Mouse (Mus musculus) yolk sac, embryonic 10.5 days (tissue): ENCODE measurements around the gene Gcfc2.

Experiments used
- DNase-seq: peaks from one replicate; pipeline ENCODE4 v3.0.0-alpha.2; 2017; ENCODE audit warnings: low spot score

Gcfc2 gene

DNA sequence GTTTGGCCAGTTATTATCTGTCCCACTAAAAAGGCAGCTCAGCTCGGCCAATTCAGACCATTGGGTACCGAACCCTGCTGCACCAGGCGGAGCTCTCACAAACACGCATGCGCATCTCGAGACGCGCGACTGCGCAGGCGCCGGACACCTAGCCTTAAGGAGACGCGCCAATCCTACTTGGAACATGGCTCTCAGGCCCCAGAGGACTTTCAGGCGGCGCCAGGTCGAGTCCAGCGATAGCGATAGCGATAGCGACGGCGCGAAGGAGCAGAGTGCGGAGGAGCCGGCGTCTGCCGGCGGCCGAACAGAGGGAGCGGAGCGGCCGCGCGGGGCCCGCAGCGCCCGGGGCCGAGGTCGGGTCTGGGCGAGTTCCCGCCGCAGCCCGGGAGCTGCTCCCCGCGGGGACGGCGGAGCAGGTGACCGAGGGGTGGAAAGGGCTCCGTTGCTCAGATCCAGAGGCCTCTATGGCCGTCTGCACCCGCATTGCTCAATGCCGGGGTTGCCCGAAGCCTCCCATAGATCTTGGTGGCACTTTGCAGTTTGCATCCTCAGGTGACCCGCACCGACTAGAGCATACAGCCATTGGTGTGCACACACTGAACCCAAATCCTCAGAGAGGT is at the start of gene Gcfc2:
TSS of gene Gcfc2 (plus strand) at position 147 of the 620 bp plus-strand sequence.
- peak; percentile 92 for DNase-seq

DNA sequence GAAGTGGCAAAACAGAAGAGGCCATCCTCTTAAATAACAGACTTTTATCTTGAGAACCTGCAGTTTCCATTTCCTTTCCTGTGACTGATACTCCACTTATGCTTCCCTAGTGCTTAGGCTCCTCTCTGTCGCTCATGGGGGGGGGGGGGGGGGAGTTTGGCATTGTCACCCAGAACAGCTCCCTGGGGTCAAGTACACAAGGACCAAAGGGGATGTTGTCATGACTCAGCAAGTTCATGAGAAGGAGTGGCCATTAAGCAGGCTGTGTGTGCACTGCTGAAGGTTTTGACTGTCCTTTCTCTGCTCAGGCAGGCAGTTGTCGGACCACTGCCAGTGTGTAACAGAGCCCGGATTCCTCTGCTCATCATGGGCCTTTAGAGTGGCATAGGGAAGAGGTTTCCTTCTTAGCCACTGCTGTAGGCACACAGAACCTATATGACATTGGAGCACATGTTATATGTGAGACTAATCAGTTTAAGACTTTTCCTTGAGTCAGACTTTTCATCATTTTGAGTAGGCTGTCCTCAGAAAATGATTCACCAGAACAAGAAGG is 27.7 kb upstream of the Gcfc2 start:
- DNase-seq = no peak

DNA sequence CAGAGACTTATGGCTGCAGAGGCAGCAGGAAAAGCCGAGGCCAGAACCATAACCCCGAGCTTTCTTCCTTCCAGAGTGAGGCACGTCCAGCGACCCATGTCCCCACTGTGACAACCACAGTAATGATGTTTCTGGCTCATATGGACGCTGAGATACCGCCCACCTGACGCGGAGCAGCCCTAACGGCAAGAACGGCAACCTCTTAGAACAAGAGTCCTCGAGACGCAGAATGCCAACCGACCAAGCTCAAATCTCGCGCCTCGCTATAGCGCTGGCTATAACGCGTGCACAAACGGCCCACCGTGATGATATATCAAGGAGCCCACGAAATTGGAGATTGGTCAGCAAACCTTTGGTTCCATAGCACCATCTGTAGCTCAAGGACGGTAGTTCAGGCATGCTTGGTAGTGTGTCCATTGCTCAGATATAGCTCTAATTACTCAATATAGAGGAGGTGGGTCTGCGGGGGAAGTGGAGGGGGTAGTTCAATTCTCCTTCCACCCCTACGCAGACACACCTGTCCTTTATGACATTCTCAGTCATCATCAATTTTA is 13.1 kb upstream of the Gcfc2 start:
- no peak for DNase-seq

DNA sequence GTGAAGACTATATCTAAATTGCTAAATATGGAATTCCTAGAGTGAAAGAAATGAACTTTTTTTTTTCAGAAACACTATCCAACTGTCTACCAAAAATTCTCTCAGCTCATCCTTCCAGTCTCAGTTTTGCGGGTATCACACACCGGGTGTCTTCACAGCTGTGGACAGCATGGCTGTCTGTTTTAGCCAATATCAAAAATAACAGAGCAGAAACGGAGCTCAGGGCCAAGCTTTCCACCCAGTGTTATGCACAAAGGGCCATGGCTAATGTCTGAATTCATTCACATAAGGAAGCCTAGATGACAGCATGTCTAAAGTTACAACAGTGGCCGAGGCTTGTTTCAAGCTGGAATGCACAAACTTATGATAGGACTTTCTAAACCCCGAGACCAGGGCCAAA is 12.2 kb upstream of the Gcfc2 start:
- DNase-seq = no peak

DNA sequence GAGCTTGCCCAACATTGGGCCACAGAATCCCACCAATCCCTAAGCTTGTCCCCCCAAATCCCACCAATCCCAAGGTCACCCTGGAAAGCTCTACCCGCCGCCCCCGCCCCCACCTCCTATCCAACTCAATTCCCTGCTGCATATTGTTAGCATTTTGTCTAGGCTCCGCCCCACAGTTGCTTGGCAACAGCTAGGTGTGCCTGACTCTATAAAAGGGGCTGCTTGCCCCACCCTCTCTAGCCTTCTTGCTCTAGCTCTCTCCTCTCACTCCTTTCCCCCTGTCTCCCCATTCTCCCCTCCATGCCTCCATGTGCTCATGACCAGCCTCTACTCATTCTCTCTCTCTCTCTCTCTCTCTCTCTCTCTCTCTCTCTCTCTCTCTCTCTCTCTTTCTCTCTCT is 11.8 kb upstream of the Gcfc2 start:
- DNase-seq = no peak

DNA sequence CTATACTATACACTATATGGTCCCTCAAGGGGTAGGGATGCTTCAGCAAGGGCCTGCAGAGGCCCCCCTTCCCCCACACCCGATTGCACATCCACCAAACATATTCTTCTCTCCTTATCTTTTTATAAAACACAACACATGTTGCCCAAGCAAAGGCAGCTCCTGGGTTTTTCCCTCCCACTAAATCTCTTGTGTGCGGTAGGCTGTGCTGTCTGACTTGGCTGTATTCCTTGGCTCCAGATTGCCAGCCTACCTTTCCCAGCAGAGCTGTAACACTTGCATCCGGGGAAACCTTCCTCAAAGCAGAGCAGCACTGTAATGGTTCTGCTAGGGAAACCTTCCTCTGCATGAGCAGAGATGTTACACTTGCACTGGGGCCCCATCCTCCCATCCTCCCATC is 11.3 kb upstream of the Gcfc2 start:
- DNase-seq = no peak

DNA sequence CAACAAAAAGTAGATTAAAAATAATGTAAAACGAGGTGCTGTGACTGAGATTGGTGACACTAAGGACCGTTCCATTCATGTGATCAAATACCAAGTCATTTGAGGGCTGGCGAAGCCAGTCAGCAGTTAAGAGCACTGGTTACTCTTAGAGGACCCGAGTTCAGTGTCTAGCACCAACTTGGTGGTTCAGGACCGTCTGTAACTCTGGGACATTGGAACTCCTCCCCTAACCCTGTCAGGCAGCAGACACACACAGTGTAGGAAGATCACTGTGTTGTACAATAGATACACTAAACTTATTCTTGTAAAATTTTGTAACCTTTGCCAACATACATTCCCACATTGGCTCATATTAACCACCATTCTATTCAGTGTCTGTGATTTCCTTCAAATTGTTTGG is 835 bp downstream of the Gcfc2 start:
- no peak for DNase-seq

DNA sequence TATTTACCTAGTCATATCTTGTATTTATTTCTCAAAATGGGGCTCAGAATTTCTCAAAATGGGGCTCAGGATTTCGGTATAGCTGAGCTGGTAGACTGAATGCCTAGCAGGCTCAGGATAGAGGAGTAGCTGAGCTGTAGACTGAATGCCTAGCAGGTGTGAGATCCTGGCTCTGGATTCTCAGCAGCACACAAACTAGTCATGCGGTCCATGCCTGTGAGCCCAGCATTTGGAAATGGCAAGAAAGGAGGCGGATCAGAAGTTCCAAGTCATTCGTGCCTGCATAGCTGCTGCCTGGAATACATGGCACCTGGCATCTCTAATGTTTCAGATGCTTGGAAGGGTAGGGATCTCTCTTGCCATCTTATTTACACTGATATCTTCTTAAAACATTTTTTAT is 5.9 kb downstream of the Gcfc2 start:
- no peak for DNase-seq

DNA sequence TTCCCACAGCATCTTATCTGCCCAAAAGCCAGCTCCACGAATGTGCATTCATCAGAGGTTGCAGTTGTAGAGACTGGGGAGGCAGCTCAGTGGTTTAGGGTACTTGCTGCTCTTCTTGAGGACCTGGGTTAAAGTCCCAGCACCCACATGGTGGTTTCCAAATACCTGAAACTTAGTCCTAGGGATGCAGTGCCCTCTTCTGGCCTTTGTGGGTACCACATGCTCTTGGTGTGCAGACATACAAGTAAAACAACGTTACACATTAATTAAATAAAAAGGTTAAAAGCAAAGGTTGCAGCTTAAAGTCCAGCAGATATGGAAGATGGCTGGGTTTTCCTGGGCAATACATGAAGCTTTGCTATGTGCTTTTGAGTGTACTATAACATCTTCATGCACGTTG is 9.8 kb downstream of the Gcfc2 start:
- no peak for DNase-seq

DNA sequence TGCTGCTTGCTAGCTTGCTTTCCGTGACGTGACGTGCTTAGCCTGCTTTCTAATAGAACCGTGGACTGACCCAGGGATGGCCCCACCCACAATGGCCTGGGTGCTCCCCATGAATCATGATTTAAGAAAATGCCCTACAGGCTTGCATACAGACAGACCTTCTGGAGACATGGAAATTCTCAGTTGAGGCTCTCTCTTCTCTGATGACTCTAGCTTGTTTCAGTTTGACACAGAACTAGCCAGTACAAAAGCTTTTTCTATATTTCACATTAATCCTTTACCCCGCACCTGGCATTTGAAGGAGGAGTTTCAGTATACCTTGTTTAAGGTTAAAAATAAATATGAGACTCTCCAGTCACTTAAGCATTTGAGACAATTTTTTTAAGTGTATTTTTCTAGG is 18.2 kb downstream of the Gcfc2 start:
- DNase-seq = no peak

DNA sequence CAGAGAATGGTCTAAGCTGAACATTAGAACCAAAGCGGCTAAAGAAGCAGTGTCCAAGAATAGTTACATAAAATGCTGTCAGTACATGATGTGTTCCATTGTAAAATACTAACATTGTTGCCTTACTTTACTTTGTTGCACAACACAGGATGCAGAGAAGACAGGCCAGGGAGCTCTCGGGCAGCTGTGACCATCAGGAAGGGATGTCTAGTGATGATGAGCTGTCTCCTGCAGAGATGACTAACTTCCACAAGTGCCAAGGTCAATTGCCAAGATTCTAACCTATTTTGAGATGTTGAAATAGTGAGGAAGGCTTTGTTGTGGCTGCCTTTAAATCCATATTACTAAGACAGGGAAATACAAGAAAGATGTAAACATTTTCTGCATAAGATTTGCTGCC is 19.8 kb downstream of the Gcfc2 start:
- no peak for DNase-seq

DNA sequence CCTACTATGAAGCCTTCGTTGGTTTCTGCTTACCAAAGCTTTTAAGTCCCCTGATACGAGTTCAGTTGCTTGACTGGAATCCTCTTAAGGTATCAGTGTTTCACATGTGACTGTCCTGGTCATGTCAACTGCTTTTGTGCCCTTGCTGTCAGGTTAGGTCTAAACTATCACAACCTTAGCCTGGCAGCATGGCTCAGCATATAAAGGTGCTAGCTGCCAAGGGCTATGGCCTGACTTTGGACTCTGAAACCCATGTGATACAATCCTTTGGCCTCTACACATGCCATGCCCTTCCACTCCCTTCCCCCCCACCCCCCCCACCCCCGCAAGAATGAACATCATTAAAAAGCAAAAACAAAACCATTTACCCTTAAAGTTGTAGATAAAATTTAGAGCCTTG is 21.0 kb downstream of the Gcfc2 start:
- no peak for DNase-seq

DNA sequence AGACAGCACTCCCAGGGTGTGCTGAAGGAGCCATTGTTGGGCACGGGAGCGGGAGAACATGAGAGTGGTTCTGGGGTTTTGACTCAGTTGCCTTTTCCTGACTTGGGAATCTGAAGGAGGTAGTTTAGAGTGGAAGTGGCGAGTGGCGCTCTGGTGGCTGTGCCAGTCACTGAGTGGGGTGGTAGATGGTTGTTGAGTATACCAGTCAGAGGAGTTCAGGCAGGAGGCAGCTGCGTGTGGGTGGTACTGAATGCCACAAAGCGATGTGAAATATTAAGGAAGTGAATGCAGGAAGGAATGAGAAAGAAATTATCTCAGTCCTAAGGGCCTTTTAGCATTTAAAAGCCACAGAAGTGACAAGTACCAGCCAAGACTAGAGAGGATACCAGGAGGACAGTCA is 23.4 kb downstream of the Gcfc2 start:
- no peak for DNase-seq

DNA sequence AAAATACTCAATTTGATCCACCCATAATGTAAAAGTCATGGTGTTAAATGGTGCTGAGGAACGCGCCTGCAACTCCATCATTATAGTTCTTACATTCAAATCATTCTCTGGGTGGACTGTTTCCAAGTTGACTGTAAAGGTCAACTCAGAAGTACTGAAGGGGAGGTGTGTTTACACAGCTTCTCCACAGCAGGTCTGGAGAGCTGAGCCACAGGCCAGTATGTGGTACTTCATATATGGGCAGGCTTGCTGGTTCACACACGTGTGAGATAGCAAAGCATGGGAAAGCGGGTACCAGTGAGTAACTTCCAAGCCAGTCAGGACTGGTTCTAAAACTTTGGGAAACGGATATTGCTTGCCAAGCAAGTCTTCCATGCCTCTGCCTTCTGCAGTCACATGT is 31.7 kb downstream of the Gcfc2 start:
- DNase-seq = peak; percentile 9

DNA sequence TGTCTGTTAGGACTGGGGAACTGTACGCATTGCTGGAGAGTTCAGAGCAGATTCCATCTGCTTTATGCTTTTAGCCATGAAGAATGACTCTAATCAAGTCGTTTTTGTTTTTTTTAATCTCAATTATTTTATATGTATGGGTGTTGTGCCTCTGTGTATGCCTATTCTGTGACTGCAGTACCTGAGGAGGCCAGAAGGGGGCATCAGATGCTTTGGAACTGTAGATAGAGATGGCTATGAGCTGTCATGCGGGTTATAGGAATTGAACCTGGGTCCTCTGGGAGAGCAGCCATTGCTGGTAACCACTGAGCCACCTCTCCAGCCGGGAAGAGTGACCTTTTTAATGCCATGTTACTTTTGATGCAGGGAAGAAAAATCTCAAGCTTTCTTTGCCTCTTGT is 32.9 kb downstream of the Gcfc2 start:
- no peak for DNase-seq

DNA sequence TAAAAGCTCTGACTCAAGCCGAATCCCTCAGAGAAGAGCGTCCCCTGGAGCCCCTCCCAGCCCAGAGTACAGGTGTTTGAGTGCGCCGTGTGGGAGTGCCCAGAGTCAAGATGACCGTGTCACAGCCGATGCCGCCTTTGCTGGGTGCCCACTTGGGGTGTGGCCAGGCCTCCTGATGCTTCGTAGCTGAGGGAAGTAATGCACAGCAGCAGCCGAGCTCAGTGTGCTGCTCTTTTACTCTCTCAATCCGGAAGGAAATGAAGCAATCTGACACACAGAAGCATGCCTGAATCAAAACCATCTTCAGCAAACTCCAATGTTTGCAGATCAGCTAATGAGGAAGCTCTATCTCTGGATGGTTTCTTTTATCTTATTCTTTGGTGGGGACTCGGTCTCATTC is 34.5 kb downstream of the Gcfc2 start:
- DNase-seq = no peak

DNA sequence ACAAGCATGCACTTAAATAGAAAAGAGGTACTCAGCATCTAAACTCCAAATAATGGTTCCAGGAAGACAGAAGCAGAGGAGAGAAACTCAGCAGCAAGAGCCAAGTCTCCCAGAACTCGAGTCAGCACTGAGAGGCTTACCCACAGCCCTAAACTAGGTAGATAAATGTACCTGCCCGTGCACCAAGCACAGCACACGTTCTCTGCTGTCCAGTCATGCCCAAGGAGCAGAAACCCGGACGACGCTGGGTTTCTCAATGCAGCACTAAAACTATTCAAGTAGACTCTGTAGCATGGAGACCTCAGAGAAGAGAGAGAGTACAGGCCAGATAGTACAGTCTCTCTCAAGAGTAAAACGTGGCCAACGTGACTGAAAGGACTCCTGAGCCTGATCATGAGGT is 36.4 kb downstream of the Gcfc2 start:
- no peak for DNase-seq

DNA sequence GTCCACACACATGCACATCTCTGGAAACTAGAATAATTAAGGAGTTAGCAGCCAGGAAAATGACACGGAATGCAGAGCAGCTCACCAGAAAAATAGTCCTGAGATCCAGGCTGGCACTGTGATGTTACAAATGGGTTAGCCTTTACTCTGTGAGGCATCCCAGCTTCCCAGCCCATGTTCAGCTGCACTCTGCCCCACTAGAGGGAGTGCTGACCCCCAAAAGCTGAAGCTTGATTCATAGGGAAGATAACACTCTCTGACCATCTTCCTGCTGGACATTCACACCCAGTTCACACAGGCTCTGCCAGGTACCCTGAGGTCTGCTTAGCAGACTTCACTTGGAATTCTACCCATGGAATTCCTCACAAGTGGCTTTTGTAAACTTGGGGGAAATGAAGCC is 36.8 kb downstream of the Gcfc2 start:
- no peak for DNase-seq

DNA sequence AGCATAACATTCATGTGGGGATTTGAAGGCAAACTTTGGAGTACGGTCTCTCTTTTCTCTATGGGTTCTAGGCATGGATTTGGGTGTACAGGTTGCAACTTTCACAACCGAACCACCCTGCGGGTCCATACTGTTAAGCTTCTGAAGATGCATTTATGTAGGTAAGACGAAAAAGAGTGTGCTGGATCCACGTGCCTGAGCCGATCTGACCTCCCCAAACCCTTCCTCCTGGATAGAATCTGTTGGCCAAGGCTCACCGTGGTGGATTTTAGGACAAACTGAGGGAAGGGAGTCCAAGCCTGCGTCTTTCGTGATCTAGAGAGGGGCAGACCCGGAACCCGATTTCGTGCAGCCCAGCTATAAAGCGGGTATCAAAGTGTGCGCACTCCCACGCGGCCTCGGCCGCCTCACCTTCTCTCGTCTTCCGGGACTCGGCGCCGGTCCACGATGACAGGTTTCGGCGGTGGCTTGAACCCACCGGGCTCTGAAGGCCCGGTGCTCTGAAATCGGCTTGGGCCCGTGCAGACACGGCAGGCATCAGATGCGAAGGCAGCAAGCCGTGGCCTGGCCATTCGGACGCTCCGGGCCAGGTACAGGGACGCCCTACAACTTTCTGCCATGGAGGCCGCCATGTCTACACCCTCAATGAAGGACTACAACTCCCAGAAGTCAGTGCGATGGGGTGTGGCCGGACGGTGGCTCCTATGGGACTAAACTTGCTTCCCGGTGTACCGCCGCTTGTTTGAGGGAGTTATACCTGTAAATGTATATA is 42.0 kb downstream of the Gcfc2 start, which contains the start of gene Mrpl19:
TSS of gene Mrpl19 (minus strand) at position 663 of the 772 bp plus-strand sequence.
- DNase-seq = peak; percentile 93

DNA sequence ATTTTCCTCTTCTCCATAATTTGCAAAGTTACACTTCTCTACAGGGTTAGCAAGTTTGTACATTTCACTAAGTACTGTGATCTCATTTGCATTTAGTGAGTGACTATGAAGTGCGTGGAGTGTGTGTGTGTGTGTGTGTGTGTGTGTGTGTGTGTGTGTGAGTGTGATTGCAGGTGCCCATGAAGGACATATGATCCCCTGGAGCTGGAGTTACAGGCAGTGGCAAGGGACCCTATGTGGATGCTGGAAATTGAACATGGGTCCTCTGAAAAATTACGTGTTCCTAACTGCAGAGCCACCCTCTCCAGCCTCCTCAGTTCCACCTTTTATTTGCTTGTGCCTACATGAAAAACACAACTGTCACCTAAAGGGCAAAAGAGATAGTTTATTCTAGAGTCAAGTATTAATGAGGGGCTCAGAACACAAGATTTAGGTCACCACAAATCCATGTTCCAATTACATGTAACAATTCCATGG is 42.6 kb downstream of the Gcfc2 start:
- no peak for DNase-seq

DNA sequence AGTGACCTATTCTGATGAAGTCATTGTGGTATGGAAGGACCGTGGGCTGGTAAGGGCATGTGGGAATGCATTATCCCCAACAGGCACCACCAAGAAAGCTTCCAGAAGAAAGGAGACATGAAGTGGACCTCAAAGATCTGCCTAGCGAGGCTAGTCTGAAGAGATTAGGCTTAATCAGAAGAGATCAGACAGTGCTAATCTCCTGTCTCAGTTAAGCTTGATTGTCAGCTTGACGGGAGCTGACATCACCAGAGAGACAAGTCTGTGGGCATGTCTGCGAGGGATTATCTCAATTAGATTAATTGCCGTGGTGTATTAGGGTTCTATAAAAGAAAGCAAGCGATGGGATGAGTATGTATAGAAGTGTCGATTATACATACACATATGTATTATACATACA is 47.7 kb downstream of the Gcfc2 start:
- no peak for DNase-seq

DNA sequence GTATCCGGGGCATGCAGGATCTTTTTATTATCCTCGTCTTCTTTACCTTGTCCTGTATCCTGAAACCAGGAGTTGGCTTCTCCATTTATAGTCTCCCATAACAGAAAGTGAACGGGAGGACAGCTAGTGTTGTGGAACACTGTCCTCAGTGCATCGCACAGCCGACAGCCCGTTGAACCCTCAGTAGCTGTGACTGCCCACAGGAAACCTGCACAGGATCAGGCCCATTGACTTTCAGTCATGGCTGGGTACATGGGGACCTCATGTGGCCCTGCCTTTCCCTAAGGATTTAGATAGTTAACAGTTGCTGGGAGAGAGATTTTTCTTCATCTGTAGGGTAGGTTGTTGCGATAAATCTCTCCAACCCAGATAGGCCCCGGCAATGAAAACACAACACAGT is 49.1 kb downstream of the Gcfc2 start:
- DNase-seq = no peak

DNA sequence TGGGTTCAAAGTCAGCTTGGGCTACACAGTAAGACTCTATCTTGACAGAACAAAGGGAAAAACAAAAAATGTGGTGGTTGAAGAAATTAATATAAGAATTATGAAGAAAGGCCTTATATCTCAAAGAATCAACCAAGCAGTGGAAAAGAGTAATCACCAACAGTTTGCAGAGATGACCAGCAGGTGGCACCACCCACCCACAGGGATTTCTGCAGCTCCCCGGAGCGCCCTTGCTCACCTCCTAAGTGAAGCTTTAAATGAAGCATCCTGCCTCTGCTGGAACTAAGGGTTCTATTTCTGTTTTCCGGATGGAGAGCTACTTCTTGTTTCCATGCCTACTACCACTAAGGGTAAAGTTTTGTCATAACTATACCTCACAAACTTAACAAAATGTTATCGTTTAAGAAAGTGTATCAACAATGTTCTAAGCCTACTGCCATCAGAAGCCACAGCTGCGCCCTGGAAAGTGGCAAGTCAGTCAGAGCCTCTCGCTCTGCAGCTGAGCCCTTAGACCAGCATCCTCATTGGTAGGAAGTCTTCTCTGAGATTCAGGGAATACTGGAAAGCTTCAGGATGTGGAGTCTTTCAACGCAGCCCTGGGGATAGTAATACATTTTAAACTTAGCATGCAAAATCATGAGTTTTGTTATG is 52.6 kb downstream of the Gcfc2 start:
- DNase-seq = peak; percentile 40
